Mouse (Mus musculus) MEL (cell line): ENCODE data around the gene Gm20715. TPM values are rescaled to one million over a fixed set of nuclear protein-coding genes. Genes with fewer than 3 reads are reported as not detected.
A peak's percentile ranks its signal among the peaks of the same experiment; 100 is the strongest.

Source experiments
- DNase-seq: peaks from one replicate; pipeline ENCODE4 v3.0.0; 2011; ENCODE audit warnings: low read depth, low spot score
- H3K27ac ChIP-seq: 2 replicates; pipeline ENCODE4 v1.5.1; 2012; ENCODE audit warnings: low read depth, mild to moderate bottlenecking, control low read depth, low read length, moderate library complexity; ENCODE audit not compliant: control insufficient read depth
- H3K27me3 ChIP-seq, 2 experiments: fragments of 150-350 bp in 1 of 2; sonication (generic) in 1 of 2; 2 replicates each; pipeline ENCODE4 v1.6.1; 2012; ENCODE audit warnings: low read length in 2 of 2, mild to moderate bottlenecking in 2 of 2, improper control_type of control experiment in 1 of 2, moderate library complexity in 1 of 2; ENCODE audit not compliant: insufficient read depth in 2 of 2, control insufficient read depth in 1 of 2
- H3K36me3 ChIP-seq, 2 experiments: 2 replicates each; pipeline ENCODE4 v1.6.1; 2012 to 2014; ENCODE audit warnings: low read length in 2 of 2, improper control_type of control experiment in 1 of 2, inconsistent platforms in 1 of 2, mild to moderate bottlenecking in 1 of 2; ENCODE audit not compliant: insufficient read depth in 2 of 2, control insufficient read depth in 1 of 2
- H3K4me1 ChIP-seq, 2 experiments: fragments of 150-350 bp in 1 of 2; sonication (generic) in 1 of 2; 2 replicates each; pipeline ENCODE4 v1.6.1; 2012; ENCODE audit warnings: low read length in 2 of 2, improper control_type of control experiment in 1 of 2, mild to moderate bottlenecking in 1 of 2; ENCODE audit not compliant: insufficient read depth in 2 of 2, control insufficient read depth in 1 of 2
- H3K4me3 ChIP-seq, 2 experiments: fragments of 150-350 bp in 1 of 2; sonication (generic) in 1 of 2; 2 replicates each; pipeline ENCODE4 v1.5.1; 2012; ENCODE audit warnings: low read depth in 2 of 2, low read length in 2 of 2, mild to moderate bottlenecking in 2 of 2, moderate library complexity in 2 of 2, control low read depth in 1 of 2, improper control_type of control experiment in 1 of 2; ENCODE audit not compliant: control insufficient read depth in 1 of 2, insufficient read depth in 1 of 2
- H3K79me2 ChIP-seq: 2 replicates; pipeline ENCODE4 v1.6.1; 2012; ENCODE audit warnings: mild to moderate bottlenecking, low read length, moderate library complexity; ENCODE audit not compliant: control insufficient read depth, poor library complexity, insufficient read depth
- H3K9ac ChIP-seq: 2 replicates; pipeline ENCODE4 v1.6.1; 2012; ENCODE audit warnings: low read depth, mild to moderate bottlenecking, control low read depth, low read length, moderate library complexity; ENCODE audit not compliant: control insufficient read depth, poor library complexity, severe bottlenecking
- H3K9me3 ChIP-seq: fragments of 150-350 bp; sonication (generic); replicated peaks from 2 replicates; pipeline ENCODE4 v1.6.1; 2012; ENCODE audit warnings: mild to moderate bottlenecking, low read length, improper control_type of control experiment, moderate library complexity; ENCODE audit not compliant: insufficient read depth
- BHLHE40 ChIP-seq: IDR thresholded peaks from 2 replicates; pipeline ENCODE4 v1.6.1; 2012; ENCODE audit warnings: low read depth, mild to moderate bottlenecking, inconsistent platforms, low read length, improper control_type of control experiment, borderline replicate concordance
- E2F4 ChIP-seq: IDR thresholded peaks from 2 replicates; pipeline ENCODE4 v1.6.1; 2011; ENCODE audit warnings: low read depth, low read length, improper control_type of control experiment, borderline replicate concordance
- ELF1 ChIP-seq: IDR thresholded peaks from 2 replicates; pipeline ENCODE4 v1.6.1; 2014; ENCODE audit warnings: low read depth, mild to moderate bottlenecking, inconsistent platforms, low read length, improper control_type of control experiment, moderate library complexity
- EP300 ChIP-seq, 2 experiments: IDR thresholded peaks; 2 replicates each; pipeline ENCODE4 v1.6.1; 2011; ENCODE audit warnings: improper control_type of control experiment in 2 of 2, low read length in 2 of 2, low read depth in 1 of 2, mild to moderate bottlenecking in 1 of 2
- ETS1 ChIP-seq: IDR thresholded peaks from 2 replicates; pipeline ENCODE4 v1.6.1; 2012; ENCODE audit warnings: low read depth, mild to moderate bottlenecking, inconsistent platforms, low read length, improper control_type of control experiment, moderate library complexity
- GABPA ChIP-seq: IDR thresholded peaks from 2 replicates; pipeline ENCODE4 v1.6.1; 2012; ENCODE audit warnings: low read depth, mild to moderate bottlenecking, inconsistent platforms, low read length, improper control_type of control experiment, moderate library complexity
- GATA1 ChIP-seq: IDR thresholded peaks from 2 replicates; pipeline ENCODE4 v1.6.1; 2011; ENCODE audit warnings: low read depth, low read length, improper control_type of control experiment
- HCFC1 ChIP-seq: IDR thresholded peaks from 2 replicates; pipeline ENCODE4 v1.6.1; 2012; ENCODE audit warnings: low read depth, mild to moderate bottlenecking, inconsistent platforms, low read length, improper control_type of control experiment, moderate library complexity
- KAT2A ChIP-seq: conservative IDR thresholded peaks from 2 replicates; pipeline ENCODE4 v1.6.1; 2012; ENCODE audit warnings: low read depth, low read length, improper control_type of control experiment, inconsistent platforms
- MAFK ChIP-seq: IDR thresholded peaks from 2 replicates; pipeline ENCODE4 v1.6.1; 2011; ENCODE audit warnings: low read depth, mild to moderate bottlenecking, low read length, improper control_type of control experiment, borderline replicate concordance
- MAX ChIP-seq: IDR thresholded peaks from 2 replicates; pipeline ENCODE4 v1.6.1; 2011; ENCODE audit warnings: low read length, improper control_type of control experiment
- MEF2A ChIP-seq: IDR thresholded peaks from 2 replicates; pipeline ENCODE4 v1.6.1; 2014; ENCODE audit warnings: low read depth, mild to moderate bottlenecking, inconsistent platforms, low read length, improper control_type of control experiment; ENCODE audit not compliant: poor library complexity, insufficient replicate concordance, severe bottlenecking; ENCODE audit errors: extremely low read depth
- MXI1 ChIP-seq: IDR thresholded peaks from 2 replicates; pipeline ENCODE4 v1.6.1; 2011; ENCODE audit warnings: mild to moderate bottlenecking, low read depth, low read length, improper control_type of control experiment
- MYC ChIP-seq: IDR thresholded peaks from 2 replicates; pipeline ENCODE4 v1.6.1; 2011; ENCODE audit warnings: low read depth, mild to moderate bottlenecking, low read length, improper control_type of control experiment, moderate library complexity
- NELFE ChIP-seq: IDR thresholded peaks from 2 replicates; pipeline ENCODE4 v1.6.1; 2011; ENCODE audit warnings: low read depth, low read length, improper control_type of control experiment
- NRF1 ChIP-seq: IDR thresholded peaks from 2 replicates; pipeline ENCODE4 v1.6.1; 2014; ENCODE audit warnings: low read depth, mild to moderate bottlenecking, inconsistent platforms, low read length, improper control_type of control experiment, moderate library complexity; ENCODE audit not compliant: poor library complexity, insufficient read depth, severe bottlenecking
- POLR2A ChIP-seq, 2 experiments: IDR thresholded peaks; 2 replicates each; pipeline ENCODE4 v1.6.1; 2011 to 2012; ENCODE audit warnings: low read length in 2 of 2, mild to moderate bottlenecking in 2 of 2, control low read depth in 1 of 2, improper control_type of control experiment in 1 of 2, low read depth in 1 of 2, moderate library complexity in 1 of 2; ENCODE audit not compliant: control insufficient read depth in 1 of 2, insufficient read depth in 1 of 2, poor library complexity in 1 of 2
- RAD21 ChIP-seq: IDR thresholded peaks from 2 replicates; pipeline ENCODE4 v1.6.1; 2011; ENCODE audit warnings: mild to moderate bottlenecking, low read depth, low read length, improper control_type of control experiment
- RCOR1 ChIP-seq: IDR thresholded peaks from 2 replicates; pipeline ENCODE4 v1.6.1; 2012; ENCODE audit warnings: low read depth, mild to moderate bottlenecking, inconsistent platforms, low read length, improper control_type of control experiment
- SIN3A ChIP-seq: IDR thresholded peaks from 2 replicates; pipeline ENCODE4 v1.6.1; 2012; ENCODE audit warnings: low read length, improper control_type of control experiment, inconsistent platforms
- SMC3 ChIP-seq: IDR thresholded peaks from 2 replicates; pipeline ENCODE4 v1.6.1; 2011; ENCODE audit warnings: low read depth, low read length, improper control_type of control experiment
- TBP ChIP-seq: IDR thresholded peaks from 2 replicates; pipeline ENCODE4 v1.8.0; 2011; ENCODE audit warnings: low read depth, low read length, improper control_type of control experiment
- UBTF ChIP-seq: IDR thresholded peaks from 2 replicates; pipeline ENCODE4 v1.6.1; 2012; ENCODE audit warnings: low read depth, mild to moderate bottlenecking, inconsistent platforms, low read length, improper control_type of control experiment, moderate library complexity, borderline replicate concordance; ENCODE audit not compliant: insufficient read depth
- ZC3H11A ChIP-seq: IDR thresholded peaks from 2 replicates; pipeline ENCODE4 v1.6.1; 2012; ENCODE audit warnings: low read depth, mild to moderate bottlenecking, inconsistent platforms, low read length, improper control_type of control experiment
- ZNF384 ChIP-seq: IDR thresholded peaks from 2 replicates; pipeline ENCODE4 v1.6.1; 2012; ENCODE audit warnings: low read depth, mild to moderate bottlenecking, inconsistent platforms, low read length, improper control_type of control experiment
- polyA plus RNA-seq, 2 experiments: library from polyadenylated mRNA; stranded (reverse) in 1 of 2; unstranded in 1 of 2; fragments of >175 nt in 1 of 2; fragments of >200 nt in 1 of 2; gene quantifications; 2 replicates each; pipeline versions ENCODE4 v1.2.1 to v1.2.4; 2012; ENCODE audit warnings: low replicate concordance in 2 of 2, low read depth in 1 of 2; ENCODE audit not compliant: insufficient read length in 2 of 2, insufficient read depth in 1 of 2, missing spikeins in 1 of 2
- total RNA-seq: library from RNA; depleted of rRNA; stranded (reverse); fragments of 300-350 nt; gene quantifications from 2 replicates; pipeline ENCODE4 v1.2.3, GENCODE M21; 2012; rRNA removed

The Gm20715 gene
- not detected in 2 replicates for total RNA-seq
- not detected for polyA plus RNA-seq

DNA sequence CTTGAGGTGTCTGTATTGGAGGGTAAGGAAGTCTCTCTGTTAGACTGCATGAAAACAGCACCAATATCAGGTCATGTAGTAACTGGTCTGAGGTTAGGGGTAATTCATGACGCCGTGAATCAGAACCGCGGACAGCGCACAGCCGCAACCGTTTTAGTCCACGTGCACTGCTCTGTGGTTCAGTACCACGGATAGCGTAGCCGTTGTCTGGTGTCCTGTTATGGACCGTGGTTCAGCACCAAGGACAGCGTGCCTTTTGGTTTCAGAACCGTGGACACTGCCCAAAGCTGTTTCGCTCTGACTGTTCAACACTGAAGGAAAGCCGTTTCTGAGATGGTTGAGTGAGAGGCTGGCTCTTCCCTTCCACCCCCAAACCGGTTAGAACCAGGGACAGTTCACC is at the start of gene Gm20715:
Gene Gm20715 (plus strand): TSS at position 235 of the 400 bp plus-strand sequence.
- H3K9ac ChIP-seq, result no peak within 1 kb of the TSS
- H3K9me3 ChIP-seq, result no peaks in the 10 kb centered on the region
- no peaks in the 10 kb centered on the region for H3K27me3 ChIP-seq
- H3K27ac ChIP-seq, result no peak within 1 kb of the TSS
- H3K4me1 ChIP-seq, result no peaks in the 10 kb centered on the region
- no peaks in the 10 kb centered on the region for H3K36me3 ChIP-seq
- no peak within 1 kb of the TSS for H3K4me3 ChIP-seq
- DNase-seq, result peak; percentile 95
- H3K79me2 ChIP-seq, result no peaks in the 10 kb centered on the region
- TF ChIP-seq MAX, result peak; percentile 96
- no peak for TF ChIP-seq TBP
- TF ChIP-seq SIN3A, result peak; percentile 100
- TF ChIP-seq MXI1, result peak; percentile 100
- TF ChIP-seq BHLHE40, result no peak
- TF ChIP-seq, all 39 proteins: peak for 3

GRCm38 (mm10) chr7:6360477-6361060 is 49.5 kb upstream of the Gm20715 start:
- peak; percentile 30 for DNase-seq
- H3K36me3 ChIP-seq, result peaks cover 0 to 12% of the 10 kb centered on the region in 2 experiments; a peak in 2 of 4 replicates
- peaks cover 2 to 5% of the 10 kb centered on the region in 2 experiments; a peak in 3 of 4 replicates for H3K4me1 ChIP-seq

GRCm38 (mm10) chr7:6361756-6362155 is 48.3 kb upstream of the Gm20715 start:
- H3K27ac ChIP-seq, result no peak overlapping the region
- H3K4me3 ChIP-seq, result peak overlapping the region; percentile 59 to 65
- no peak for DNase-seq
- H3K4me1 ChIP-seq, result peaks cover 2 to 5% of the 10 kb centered on the region in 2 experiments; a peak in 3 of 4 replicates
- H3K9ac ChIP-seq, result peak overlapping the region; percentile 33
- H3K9me3 ChIP-seq, result no peaks in the 10 kb centered on the region
- no peaks in the 10 kb centered on the region for H3K27me3 ChIP-seq
- no peaks in the 10 kb centered on the region for H3K79me2 ChIP-seq
- H3K36me3 ChIP-seq, result peaks cover 0 to 12% of the 10 kb centered on the region in 2 experiments; a peak in 2 of 4 replicates
- TF ChIP-seq GABPA (no peak), MEF2A (no peak), SIN3A (no peak), RAD21 (no peak), EP300 (IDR thresholded peaks at IDR 0.05; ENCODE audit: low read depth in 1 of 2, low read length in 2 of 2) (no peak), ZNF384 (peak; percentile 39; the same call in 1 of the 2 replicates), E2F4 (no peak), UBTF (no peak), TBP (0 out of 2 replicates have a peak, but pooled peaks have one; percentile 1), NRF1 (no peak), SMC3 (no peak), MYC (no peak)
- TF ChIP-seq, all 39 proteins: peak for 2

More at GRCm38 (mm10) chr7:6360477-6361060, 49.5 kb upstream of the Gm20715 start:
- H3K9ac ChIP-seq, result no peak overlapping the region
- no peaks in the 10 kb centered on the region for H3K27me3 ChIP-seq
- no peak overlapping the region for H3K27ac ChIP-seq
- no peaks in the 10 kb centered on the region for H3K79me2 ChIP-seq
- H3K9me3 ChIP-seq, result no peaks in the 10 kb centered on the region
- no peak for TF ChIP-seq ETS1
- no peak for TF ChIP-seq RCOR1
- no peak for TF ChIP-seq NELFE
- TF ChIP-seq NRF1, result no peak
- TF ChIP-seq E2F4, result no peak
- TF ChIP-seq TBP, result no peak
- no peak for TF ChIP-seq BHLHE40
- TF ChIP-seq MEF2A, result no peak
- no peak for TF ChIP-seq POLR2A (IDR thresholded peaks at IDR 0.05; ENCODE audit: control insufficient read depth in 1 of 2, insufficient read depth in 1 of 2, low read depth in 1 of 2, low read length in 2 of 2, poor library complexity in 1 of 2)
- no peak for TF ChIP-seq ELF1
- TF ChIP-seq GATA1, result no peak
- no peak for TF ChIP-seq MYC
- no peak for TF ChIP-seq KAT2A
- no peak for TF ChIP-seq MAFK
- no peak for TF ChIP-seq ZNF384
- no peak for TF ChIP-seq ZC3H11A
- no peak for TF ChIP-seq HCFC1
- no peak for TF ChIP-seq UBTF
- TF ChIP-seq GABPA, result no peak
- no peak overlapping the region for H3K4me3 ChIP-seq
